Mouse (Mus musculus) limb, embryonic 10.5 days (tissue): ENCODE data around the gene Pik3r1. TPM values are rescaled to one million over a fixed set of nuclear protein-coding genes. Genes with fewer than 3 reads are reported as not detected.

ENCODE experiments used
- DNase-seq: peaks from one replicate; pipeline ENCODE4 v3.0.0-alpha.2; 2017; ENCODE audit warnings: low spot score
- H3K27ac ChIP-seq: fragments of 300-500 bp; sonication (generic); 2 replicates; pipeline ENCODE4 v1.5.1; 2016; ENCODE audit warnings: mild to moderate bottlenecking
- H3K27me3 ChIP-seq: fragments of 300-500 bp; sonication (generic); 2 replicates; pipeline ENCODE4 v1.6.1; 2016; ENCODE audit warnings: low read depth, mild to moderate bottlenecking; ENCODE audit not compliant: poor library complexity, severe bottlenecking
- H3K36me3 ChIP-seq: fragments of 300-500 bp; sonication (generic); 2 replicates; pipeline ENCODE4 v1.6.1; 2016; ENCODE audit warnings: mild to moderate bottlenecking, moderate library complexity
- H3K4me1 ChIP-seq: fragments of 300-500 bp; sonication (generic); 2 replicates; pipeline ENCODE4 v1.6.1; 2016
- H3K4me3 ChIP-seq: fragments of 300-500 bp; sonication (generic); 2 replicates; pipeline ENCODE4 v1.5.1; 2016; ENCODE audit warnings: mild to moderate bottlenecking, moderate library complexity
- H3K9me3 ChIP-seq: fragments of 300-500 bp; sonication (generic); replicated peaks from 2 replicates; pipeline ENCODE4 v1.6.1; 2016; ENCODE audit warnings: mild to moderate bottlenecking
- WGBS: fragments of 180-500 bp; shearing (Covaris S2); methylation state at CpG from one replicate; pipeline ENCODE4 v1.1.7; 2016; 5-methylcytosine and 5-hydroxymethylcytosine counted together
- polyA plus RNA-seq: library from polyadenylated mRNA; unstranded; fragments of >200 nt; fragmentation: Nextera tagmentation; extraction: Ambion mirVana; gene quantifications from 2 replicates; pipeline ENCODE4 v1.2.1, GENCODE M21; 2016

Gene Pik3r1
- polyA plus RNA-seq, 1 experiment from 2014 or later: 13.9 TPM

DNA sequence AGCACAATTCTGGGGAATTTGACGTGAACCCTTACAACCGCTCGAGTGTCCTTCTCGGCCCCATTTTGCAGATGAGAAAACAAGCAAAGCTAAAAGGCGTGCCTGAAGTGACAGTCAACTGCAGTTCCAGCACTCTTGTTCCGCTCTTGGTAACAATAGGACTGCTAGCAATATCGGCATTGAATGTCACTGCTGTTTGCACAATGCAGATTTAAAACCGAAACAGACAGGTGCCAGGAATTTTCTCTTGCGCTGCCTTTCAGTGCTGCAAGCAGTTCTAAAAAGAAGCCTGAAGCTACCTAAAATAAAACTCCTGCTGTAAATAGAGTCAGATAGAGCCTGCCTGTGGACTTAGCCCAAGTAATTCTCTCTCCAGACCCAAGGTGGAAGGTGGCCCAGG, 4.3 kb downstream of the Pik3r1 start:
- WGBS: 92% methylated on average over 9 of the region's 9 CpGs
- peaks cover 56% of the 10 kb centered on the region for H3K4me1 ChIP-seq

DNA sequence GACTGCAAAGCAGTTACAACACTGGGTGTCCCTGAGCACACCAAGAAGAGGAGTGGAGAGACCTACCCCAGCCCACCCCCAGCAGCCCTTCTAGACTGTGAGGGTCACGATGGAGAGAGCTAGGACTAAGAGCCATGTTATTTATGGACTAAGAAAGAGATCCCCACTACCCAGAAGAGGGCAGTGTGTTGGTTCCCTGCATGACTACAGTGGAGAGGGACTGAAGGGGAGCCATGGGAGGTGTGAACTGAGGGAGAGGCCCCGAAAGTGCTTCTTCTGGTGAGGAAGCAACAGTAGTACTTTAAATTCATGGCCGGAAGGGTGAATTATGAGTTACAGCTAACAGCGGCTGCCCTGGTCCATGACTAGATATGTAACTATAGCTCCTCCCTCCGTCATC, 4.9 kb downstream of the Pik3r1 start:
- Histone ChIP-seq H3K9me3 (no peaks in the 10 kb centered on the region), H3K4me1 (peaks cover 56% of the 10 kb centered on the region), H3K27me3 (peaks cover 14% of the 10 kb centered on the region; the same call in 1 of the 2 replicates), H3K4me3 (no peak overlapping the region), H3K36me3 (no peaks in the 10 kb centered on the region), H3K27ac (no peak overlapping the region)
- 72% methylated on average over 5 of the region's 5 CpGs for WGBS
- DNase-seq: no peak

More for the DNA sequence above, 4.3 kb downstream of the Pik3r1 start:
- Histone ChIP-seq H3K36me3 (no peaks in the 10 kb centered on the region), H3K9me3 (no peaks in the 10 kb centered on the region), H3K27me3 (peaks cover 10% of the 10 kb centered on the region; the same call in 1 of the 2 replicates), H3K27ac (no peak overlapping the region), H3K4me3 (no peak overlapping the region)
- DNase-seq: no peak

DNA sequence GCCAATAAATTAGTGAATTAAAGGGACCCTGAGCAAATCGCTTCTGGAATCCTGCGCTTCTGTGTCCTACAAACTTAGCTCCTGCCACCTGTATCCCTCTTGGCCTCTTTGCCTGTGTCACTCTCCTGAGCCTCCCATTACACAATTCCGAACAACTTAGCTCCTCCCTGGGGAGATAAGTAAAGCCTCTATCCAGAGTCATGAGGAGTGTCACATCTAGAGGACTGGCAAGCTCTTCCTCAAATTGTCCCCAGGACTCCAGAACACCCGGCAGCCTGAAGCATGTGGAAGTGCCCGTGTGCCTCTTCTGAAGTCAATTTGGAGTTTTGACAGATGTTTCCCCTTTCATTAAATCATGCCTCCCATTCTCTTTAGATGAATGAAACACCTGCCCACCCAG, 6.4 kb downstream of the Pik3r1 start:
- no peak for DNase-seq
- H3K9me3 ChIP-seq: no peaks in the 10 kb centered on the region
- 68% methylated on average over 5 of the region's 5 CpGs for WGBS
- peaks cover 14% of the 10 kb centered on the region; the same call in 1 of the 2 replicates for H3K27me3 ChIP-seq
- no peak overlapping the region for H3K4me3 ChIP-seq
- peaks cover 62% of the 10 kb centered on the region for H3K4me1 ChIP-seq
- no peak overlapping the region for H3K27ac ChIP-seq
- H3K36me3 ChIP-seq: peaks cover 11% of the 10 kb centered on the region

GRCm38 (mm10) chr13:101760953-101761352, 7.1 kb downstream of the Pik3r1 start:
- Histone ChIP-seq H3K4me1 (peaks cover 56% of the 10 kb centered on the region), H3K36me3 (peaks cover 15% of the 10 kb centered on the region), H3K27ac (no peak overlapping the region), H3K9me3 (no peaks in the 10 kb centered on the region), H3K27me3 (peaks cover 12% of the 10 kb centered on the region; the same call in 1 of the 2 replicates), H3K4me3 (no peak overlapping the region)
- WGBS: 74% methylated on average over 3 of the region's 3 CpGs
- no peak for DNase-seq

DNA sequence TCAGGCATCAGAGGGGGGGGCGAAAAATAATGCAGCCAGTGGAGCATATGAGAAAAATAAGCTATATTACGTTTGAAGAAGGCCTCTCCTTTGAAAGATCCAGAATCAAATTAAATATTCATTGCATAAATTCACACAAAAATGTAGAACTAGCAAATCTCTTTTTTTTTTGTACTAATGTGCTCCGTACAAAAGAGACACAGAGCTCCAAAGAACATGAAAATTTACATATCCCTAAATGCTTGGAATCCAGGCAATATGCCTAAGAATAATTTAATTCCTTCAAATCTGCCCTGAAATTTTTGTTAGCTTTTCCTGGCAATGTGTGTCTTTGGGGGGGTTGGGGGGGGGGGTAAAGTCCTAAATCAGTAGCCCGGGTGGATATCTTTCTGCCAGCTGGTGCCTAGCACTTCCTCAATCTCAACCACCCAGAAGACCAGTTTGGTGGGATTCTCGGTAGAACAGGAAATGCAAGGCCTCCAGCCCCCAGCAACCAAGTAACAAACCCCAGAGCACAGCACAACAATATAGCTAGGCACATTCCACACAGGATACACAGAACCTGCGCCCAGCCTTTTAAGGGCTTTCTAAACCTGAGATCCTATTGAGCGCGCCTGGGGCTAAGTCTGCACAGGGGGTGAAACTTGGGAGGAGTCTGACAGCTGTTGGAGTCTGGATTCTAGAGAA, 7.9 kb downstream of the Pik3r1 start:
- Histone ChIP-seq H3K9me3 (no peaks in the 10 kb centered on the region), H3K27me3 (peaks cover 7% of the 10 kb centered on the region; the same call in 1 of the 2 replicates), H3K36me3 (peaks cover 17% of the 10 kb centered on the region), H3K4me1 (peaks cover 54% of the 10 kb centered on the region), H3K4me3 (no peak overlapping the region), H3K27ac (no peak overlapping the region)
- 63% methylated on average over 8 of the region's 8 CpGs for WGBS
- DNase-seq: no peak

DNA sequence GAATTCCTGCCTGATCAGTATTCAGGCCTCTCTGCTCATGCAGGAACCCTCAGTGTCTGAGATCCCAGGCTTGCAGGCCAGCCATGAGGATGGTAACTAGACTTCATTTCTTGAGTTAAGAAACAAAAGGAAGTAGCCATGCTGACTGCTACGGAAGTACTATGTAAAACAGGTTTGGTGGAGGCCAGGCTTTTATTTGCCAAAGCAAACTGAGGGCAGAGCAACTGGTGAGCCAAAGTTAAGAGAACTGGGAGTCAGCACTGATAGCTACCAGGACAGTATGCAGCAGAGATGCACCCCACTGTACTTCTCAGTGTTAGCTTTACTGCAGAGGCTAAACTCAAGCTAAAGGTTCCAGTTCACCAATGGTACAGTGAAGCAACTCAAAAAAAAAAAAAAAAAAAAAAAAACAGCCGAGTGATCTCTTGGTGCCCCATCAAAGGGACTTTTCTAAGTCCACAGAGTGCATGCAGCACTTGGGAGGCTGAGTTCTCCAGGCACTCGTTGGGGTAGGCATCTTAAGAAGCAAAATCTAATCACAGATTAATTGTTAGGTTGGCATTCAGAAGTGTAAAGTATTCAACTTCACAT, 8.6 kb downstream of the Pik3r1 start:
- peaks cover 17% of the 10 kb centered on the region for H3K36me3 ChIP-seq
- H3K4me1 ChIP-seq: peaks cover 54% of the 10 kb centered on the region
- H3K9me3 ChIP-seq: no peaks in the 10 kb centered on the region
- peaks cover 5% of the 10 kb centered on the region; the same call in 1 of the 2 replicates for H3K27me3 ChIP-seq
- no peak overlapping the region for H3K4me3 ChIP-seq
- no peak for DNase-seq
- H3K27ac ChIP-seq: no peak overlapping the region
- WGBS: 46% methylated on average over 3 of the region's 3 CpGs

DNA sequence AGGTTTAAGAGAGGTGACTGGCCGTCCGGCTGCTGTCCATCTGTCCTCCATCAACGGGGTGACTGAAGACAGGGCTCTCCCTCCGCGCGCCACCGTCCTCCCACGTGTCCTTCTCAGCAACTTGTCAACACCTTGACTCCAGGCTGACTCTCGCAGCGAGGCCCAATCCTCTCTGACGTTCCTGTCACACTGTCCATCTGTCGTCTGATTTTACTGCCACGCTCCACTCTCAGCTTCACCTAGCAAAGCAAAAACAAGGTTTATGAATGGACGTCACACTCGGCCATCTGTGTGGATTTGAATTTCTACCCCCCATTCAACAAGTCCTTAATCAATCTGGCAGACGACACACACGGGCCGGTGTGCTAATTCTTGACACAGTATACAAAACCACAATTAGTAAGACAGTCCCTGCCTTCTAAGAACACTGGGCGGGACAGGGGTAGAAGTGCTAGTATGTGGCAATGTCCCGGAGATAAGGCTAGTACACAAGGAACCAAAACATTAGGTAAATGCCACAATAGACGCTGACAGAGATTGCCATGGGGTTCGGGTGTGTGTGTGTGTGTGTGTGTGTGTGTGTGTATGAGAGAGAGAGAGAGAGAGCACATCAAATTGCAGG, 10.1 kb downstream of the Pik3r1 start:
- H3K4me3 ChIP-seq: no peak overlapping the region

GRCm38 (mm10) chr13:101755228-101755627, 12.8 kb downstream of the Pik3r1 start:
- DNase-seq: no peak
- Histone ChIP-seq H3K4me1 (peaks cover 39% of the 10 kb centered on the region), H3K36me3 (peaks cover 21% of the 10 kb centered on the region), H3K27ac (no peak overlapping the region), H3K27me3 (peaks cover 10% of the 10 kb centered on the region; the same call in 1 of the 2 replicates), H3K9me3 (no peaks in the 10 kb centered on the region), H3K4me3 (no peak overlapping the region)
- 87% methylated on average over 2 of the region's 2 CpGs for WGBS

More for the DNA sequence above, 10.1 kb downstream of the Pik3r1 start:
- Histone ChIP-seq H3K4me1 (peaks cover 50% of the 10 kb centered on the region), H3K9me3 (no peaks in the 10 kb centered on the region), H3K27me3 (peaks cover 10% of the 10 kb centered on the region; the same call in 1 of the 2 replicates), H3K27ac (peak overlapping the region; percentile 44; the same call in 1 of the 2 replicates), H3K36me3 (peaks cover 21% of the 10 kb centered on the region)
- WGBS: 63% methylated on average over 22 of the region's 22 CpGs
- no peak for DNase-seq

- no peak for DNase-seq
- no peak overlapping the region for H3K27ac ChIP-seq
- 82% methylated on average over 6 of the region's 6 CpGs for WGBS
- peaks cover 9% of the 10 kb centered on the region; the same call in 1 of the 2 replicates for H3K27me3 ChIP-seq
- peaks cover 21% of the 10 kb centered on the region for H3K36me3 ChIP-seq
- no peaks in the 10 kb centered on the region for H3K9me3 ChIP-seq
- peaks cover 23% of the 10 kb centered on the region for H3K4me1 ChIP-seq
- no peak overlapping the region for H3K4me3 ChIP-seq
Observed at GRCm38 (mm10) chr13:101753639-101754038, 14.4 kb downstream of the Pik3r1 start.

DNA sequence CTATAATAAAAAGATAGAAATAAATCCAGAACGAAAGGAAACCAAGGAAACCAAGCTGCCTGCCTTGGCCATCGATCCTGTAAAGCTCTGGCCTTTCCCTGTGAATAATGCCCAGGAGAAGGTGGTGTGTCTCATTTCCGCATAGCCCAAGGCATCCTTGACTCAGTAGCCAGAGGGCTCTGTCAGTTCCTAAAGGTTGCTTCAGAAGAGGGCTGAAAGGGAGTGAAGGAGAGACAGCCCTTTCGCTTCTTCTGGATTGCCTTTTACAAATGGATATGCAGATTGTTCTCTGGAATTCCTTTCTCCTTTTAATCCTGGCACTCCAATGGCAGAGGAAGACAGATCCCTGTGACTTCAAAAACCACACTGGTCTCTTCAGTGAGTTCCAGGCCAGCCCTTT, 16.2 kb downstream of the Pik3r1 start:
- DNase-seq: no peak
- no peak overlapping the region for H3K27ac ChIP-seq
- 77% methylated on average over 4 of the region's 4 CpGs for WGBS
- no peak overlapping the region for H3K4me3 ChIP-seq
- peaks cover 5% of the 10 kb centered on the region; the same call in 1 of the 2 replicates for H3K27me3 ChIP-seq
- no peaks in the 10 kb centered on the region for H3K9me3 ChIP-seq
- H3K36me3 ChIP-seq: peaks cover 12% of the 10 kb centered on the region; the same call in 1 of the 2 replicates
- H3K4me1 ChIP-seq: peaks cover 9% of the 10 kb centered on the region

- Histone ChIP-seq H3K4me3 (no peak overlapping the region), H3K4me1 (no peaks in the 10 kb centered on the region), H3K27me3 (no peaks in the 10 kb centered on the region), H3K27ac (no peak overlapping the region), H3K36me3 (no peaks in the 10 kb centered on the region), H3K9me3 (no peaks in the 10 kb centered on the region)
- WGBS: 89% methylated on average over 8 of the region's 8 CpGs
- DNase-seq: no peak
Observed at GRCm38 (mm10) chr13:101746012-101746595, 21.9 kb downstream of the Pik3r1 start.

DNA sequence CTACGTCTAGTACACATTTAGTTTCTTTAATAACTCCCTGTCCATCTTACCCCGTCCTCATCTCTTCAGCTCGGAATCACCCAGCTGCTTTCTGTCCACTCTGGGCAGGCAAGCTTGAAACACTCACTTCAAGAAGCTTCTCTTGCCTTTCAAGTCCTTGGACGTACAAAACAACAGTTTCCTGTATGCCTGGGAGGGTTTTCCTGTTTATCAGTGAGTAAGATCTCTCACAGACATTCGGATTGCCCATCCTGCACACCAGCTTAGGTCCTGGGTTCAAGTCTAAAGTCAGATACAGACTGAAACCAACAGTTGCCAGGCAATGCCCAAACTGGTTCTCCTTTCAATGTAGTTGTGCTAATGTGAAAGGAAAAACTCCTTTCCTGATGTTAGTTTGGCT, 23.1 kb downstream of the Pik3r1 start:
- Histone ChIP-seq H3K4me1 (no peaks in the 10 kb centered on the region), H3K27ac (no peak overlapping the region), H3K4me3 (no peak overlapping the region), H3K27me3 (no peaks in the 10 kb centered on the region; the same call in 1 of the 2 replicates), H3K36me3 (no peaks in the 10 kb centered on the region), H3K9me3 (no peaks in the 10 kb centered on the region)
- 67% methylated on average over 5 of the region's 5 CpGs for WGBS
- DNase-seq: no peak

GRCm38 (mm10) chr13:101744053-101744452, 24.0 kb downstream of the Pik3r1 start:
- no peaks in the 10 kb centered on the region for H3K9me3 ChIP-seq
- 92% methylated on average over 2 of the region's 2 CpGs for WGBS
- no peaks in the 10 kb centered on the region for H3K4me1 ChIP-seq
- no peaks in the 10 kb centered on the region for H3K36me3 ChIP-seq
- H3K27me3 ChIP-seq: no peaks in the 10 kb centered on the region; the same call in 1 of the 2 replicates
- no peak overlapping the region for H3K27ac ChIP-seq
- DNase-seq: no peak
- no peak overlapping the region for H3K4me3 ChIP-seq
